Mouse (Mus musculus): Measurements from ENCODE around the gene Ehmt2.
"Not testable (repeated sequence)": the region's sequence is repeated elsewhere in the genome, so short reads cannot be mapped to it uniquely, and the experiment has no call there.

The Ehmt2 gene

GRCm38 (mm10) chr17:34891377-34891776 is 6.9 kb upstream of the Ehmt2 start:
- no peak for DNase-seq (ENCODE audit: low spot score in 2 of 2)

- no peak for DNase-seq (ENCODE audit: low spot score in 2 of 2)
These were observed 5.0 kb upstream of the Ehmt2 start for GRCm38 (mm10) chr17:34893072-34893824.

- DNase-seq (ENCODE audit: low spot score in 2 of 2), result peak; percentile 89 to 90
These were observed 4.1 kb upstream of the Ehmt2 start for GRCm38 (mm10) chr17:34894074-34894597.

GRCm38 (mm10) chr17:34894801-34895530 is 3.3 kb upstream of the Ehmt2 start:
- DNase-seq (ENCODE audit: low spot score in 2 of 2), result no peak

- no peak for DNase-seq (ENCODE audit: low spot score in 2 of 2)
These were observed 2.5 kb upstream of the Ehmt2 start for GRCm38 (mm10) chr17:34895724-34896123.

GRCm38 (mm10) chr17:34896366-34896765 is 1.9 kb upstream of the Ehmt2 start:
- no peak for DNase-seq (ENCODE audit: low spot score in 2 of 2)

- no peak for DNase-seq (ENCODE audit: low spot score in 2 of 2)
These were observed 703 bp upstream of the Ehmt2 start for GRCm38 (mm10) chr17:34897373-34898159.

- no peak for DNase-seq (ENCODE audit: low spot score in 2 of 2)
These were observed 410 bp downstream of the Ehmt2 start for GRCm38 (mm10) chr17:34898706-34899052.

- DNase-seq (ENCODE audit: low spot score in 2 of 2), result peak; percentile 34 to 46
These were observed 1.0 kb downstream of the Ehmt2 start for GRCm38 (mm10) chr17:34899053-34899889.

GRCm38 (mm10) chr17:34899890-34900243 is 1.6 kb downstream of the Ehmt2 start:
- peak in 1 of 2 experiments; percentile 50 for DNase-seq (ENCODE audit: low spot score in 2 of 2)

- DNase-seq (ENCODE audit: low spot score in 2 of 2), result not testable (repeated sequence)
These were observed 2.6 kb downstream of the Ehmt2 start for GRCm38 (mm10) chr17:34900826-34901225.

- not testable (repeated sequence) for DNase-seq (ENCODE audit: low spot score in 2 of 2)
These were observed 3.7 kb downstream of the Ehmt2 start for GRCm38 (mm10) chr17:34901948-34902347.

- no peak for DNase-seq (ENCODE audit: low spot score in 2 of 2)
These were observed 4.6 kb downstream of the Ehmt2 start for GRCm38 (mm10) chr17:34902895-34903294.

GRCm38 (mm10) chr17:34910982-34911381 is 12.7 kb downstream of the Ehmt2 start:
- no peak for DNase-seq (ENCODE audit: low spot score in 2 of 2)

GRCm38 (mm10) chr17:34911945-34912351 is 13.7 kb downstream of the Ehmt2 start:
- peak; percentile 74 to 76 for DNase-seq (ENCODE audit: low spot score in 2 of 2)

GRCm38 (mm10) chr17:34913930-34914665 is 15.8 kb downstream of the Ehmt2 start, which contains the start of gene Slc44a4:
Gene Slc44a4 (plus strand): TSS chr17:34914466.
- no peak for DNase-seq (ENCODE audit: low spot score in 2 of 2)

- no peak for DNase-seq (ENCODE audit: low spot score in 2 of 2)
These were observed 17.2 kb downstream of the Ehmt2 start for GRCm38 (mm10) chr17:34915410-34915831.

- no peak for DNase-seq (ENCODE audit: low spot score in 2 of 2)
These were observed 18.0 kb downstream of the Ehmt2 start for GRCm38 (mm10) chr17:34916316-34916715.

GRCm38 (mm10) chr17:34917188-34917587 is 18.9 kb downstream of the Ehmt2 start:
- no peak for DNase-seq (ENCODE audit: low spot score in 2 of 2)

GRCm38 (mm10) chr17:34922939-34923338 is 24.7 kb downstream of the Ehmt2 start:
- DNase-seq (ENCODE audit: low spot score in 2 of 2), result no peak

Measured in spleen, postnatal 36 days (tissue).